Mouse (Mus musculus): Measurements from ENCODE around the gene Sgca. TPM values are rescaled to one million over a fixed set of nuclear protein-coding genes. Genes with fewer than 3 reads are reported as not detected.
"Not testable (repeated sequence)": the region's sequence is repeated elsewhere in the genome, so short reads cannot be mapped to it uniquely, and the experiment has no call there.

The Sgca gene
- not detected in 2 replicates for total RNA-seq (2017)

DNA sequence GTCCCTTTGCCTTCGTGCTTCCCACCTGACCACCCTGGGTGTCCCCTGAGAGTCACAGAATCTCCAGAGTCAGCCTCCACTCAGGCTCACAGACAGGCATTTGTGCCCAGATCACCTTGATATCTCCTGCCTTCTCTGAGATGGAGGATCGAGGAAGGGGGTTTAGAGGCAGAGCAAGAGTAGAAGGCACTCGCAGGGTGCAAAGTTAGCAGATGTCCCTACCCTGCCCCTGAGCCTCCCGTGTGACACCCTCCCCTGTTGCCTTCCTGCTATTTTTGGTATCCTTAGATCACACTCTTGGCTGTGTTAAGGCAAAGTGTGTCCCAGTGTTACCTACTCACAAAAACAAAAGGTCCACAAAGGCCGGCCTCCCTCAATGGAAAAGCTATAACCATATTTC, at the start of gene Sgca:
TSS of gene Sgca (minus strand) at position 129 of the 400 bp plus-strand sequence.
- no peak for ATAC-seq (replicated peaks; ENCODE audit: low read depth, poor library complexity, severe bottlenecking)

DNA sequence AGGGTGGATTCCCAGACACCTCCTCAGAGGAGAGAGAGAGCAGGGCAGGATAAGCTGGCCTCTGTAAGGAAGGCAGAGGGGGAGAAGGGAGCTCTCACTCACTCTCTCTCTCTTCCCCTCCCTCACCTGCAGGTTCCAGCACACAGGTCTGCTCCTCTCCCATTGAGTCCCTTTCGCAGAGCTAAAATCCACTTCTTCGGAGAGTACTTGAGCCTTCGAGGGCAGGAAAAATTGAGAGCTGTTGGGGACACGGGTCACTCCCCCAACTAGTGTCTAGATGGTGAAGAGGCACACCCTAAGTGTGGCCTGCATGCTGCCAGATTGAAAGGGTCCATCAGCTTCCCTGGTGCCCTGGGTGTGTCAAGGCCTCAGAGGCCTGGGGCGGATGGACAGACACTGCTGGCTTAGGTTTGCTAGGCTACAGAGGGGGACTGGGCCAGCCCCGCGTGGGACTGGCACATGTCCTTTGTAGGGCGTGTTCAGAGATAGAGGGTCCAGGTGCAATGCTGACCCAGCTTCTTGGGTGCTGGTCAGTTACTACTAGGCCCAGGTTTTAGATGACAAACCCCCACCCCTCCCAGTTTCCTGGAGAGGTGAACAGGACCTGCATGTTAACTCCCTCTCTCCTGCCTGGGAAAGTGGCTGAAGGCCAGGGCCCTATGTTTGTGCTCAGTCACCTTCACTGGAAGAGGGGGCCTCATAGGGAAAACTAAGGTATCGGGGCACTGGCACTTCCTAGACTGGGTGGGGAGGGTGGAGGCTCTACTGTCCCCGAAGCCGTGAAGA, 49.3 kb upstream of the Sgca start:
- ATAC-seq (replicated peaks; ENCODE audit: low read depth, poor library complexity, severe bottlenecking), result no peak

DNA sequence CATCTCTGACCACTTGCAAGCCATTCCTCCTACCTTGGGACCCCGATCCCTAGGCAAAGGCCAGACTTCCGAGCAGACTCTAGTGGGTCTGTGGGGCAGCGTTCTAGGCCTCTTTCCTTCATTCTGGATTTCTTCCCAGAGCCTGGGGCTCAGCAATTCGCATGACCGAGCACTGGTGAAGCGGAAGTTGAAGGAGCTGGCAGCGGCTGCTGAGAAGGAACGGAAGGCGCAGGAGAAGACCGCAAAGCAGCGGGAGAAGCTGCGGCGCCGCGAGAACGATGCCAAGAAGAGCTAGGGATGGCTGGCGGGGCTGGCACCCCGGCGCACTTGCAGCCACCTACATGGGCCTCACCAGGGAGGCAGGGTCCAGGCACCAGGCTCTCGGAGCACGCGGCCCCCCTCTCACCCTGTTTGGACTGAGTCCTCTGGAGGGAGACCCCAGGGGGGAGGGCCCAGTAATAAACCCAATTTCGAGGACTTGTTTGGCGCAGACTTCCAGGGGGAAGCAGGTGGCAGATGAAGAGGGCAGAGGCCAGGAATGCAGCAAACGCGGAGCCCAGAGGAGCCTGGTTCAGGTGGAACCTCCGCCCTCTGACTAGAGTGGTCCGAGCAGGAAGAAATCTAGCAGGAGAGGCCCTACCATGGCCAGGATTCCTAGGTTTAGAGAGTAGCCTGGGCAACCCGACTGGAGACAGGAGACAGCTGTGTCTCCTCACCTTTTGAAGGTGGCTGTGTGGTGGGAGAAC, 48.5 kb upstream of the Sgca start:
- no peak for ATAC-seq (replicated peaks; ENCODE audit: low read depth, poor library complexity, severe bottlenecking)

DNA sequence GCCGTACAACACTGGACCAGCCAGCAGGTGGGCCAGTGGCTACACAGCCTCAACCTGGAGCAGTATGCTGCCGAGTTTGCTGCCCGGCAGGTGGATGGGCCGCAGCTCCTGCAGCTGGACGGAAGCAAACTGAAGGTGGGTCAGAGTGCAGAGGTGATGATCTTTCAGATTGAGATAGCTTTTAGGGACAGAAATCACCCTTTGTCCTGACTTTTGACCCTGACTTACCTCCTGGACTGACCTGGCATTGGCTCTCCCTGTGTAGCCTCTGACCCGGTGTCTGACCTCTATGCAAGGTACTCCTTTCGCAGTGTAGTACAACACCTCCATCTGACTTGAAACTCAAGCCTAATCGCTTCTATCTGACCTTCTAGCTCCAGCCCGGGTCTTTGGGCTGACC, 47.4 kb upstream of the Sgca start:
- no peak for ATAC-seq (replicated peaks; ENCODE audit: low read depth, poor library complexity, severe bottlenecking)

DNA sequence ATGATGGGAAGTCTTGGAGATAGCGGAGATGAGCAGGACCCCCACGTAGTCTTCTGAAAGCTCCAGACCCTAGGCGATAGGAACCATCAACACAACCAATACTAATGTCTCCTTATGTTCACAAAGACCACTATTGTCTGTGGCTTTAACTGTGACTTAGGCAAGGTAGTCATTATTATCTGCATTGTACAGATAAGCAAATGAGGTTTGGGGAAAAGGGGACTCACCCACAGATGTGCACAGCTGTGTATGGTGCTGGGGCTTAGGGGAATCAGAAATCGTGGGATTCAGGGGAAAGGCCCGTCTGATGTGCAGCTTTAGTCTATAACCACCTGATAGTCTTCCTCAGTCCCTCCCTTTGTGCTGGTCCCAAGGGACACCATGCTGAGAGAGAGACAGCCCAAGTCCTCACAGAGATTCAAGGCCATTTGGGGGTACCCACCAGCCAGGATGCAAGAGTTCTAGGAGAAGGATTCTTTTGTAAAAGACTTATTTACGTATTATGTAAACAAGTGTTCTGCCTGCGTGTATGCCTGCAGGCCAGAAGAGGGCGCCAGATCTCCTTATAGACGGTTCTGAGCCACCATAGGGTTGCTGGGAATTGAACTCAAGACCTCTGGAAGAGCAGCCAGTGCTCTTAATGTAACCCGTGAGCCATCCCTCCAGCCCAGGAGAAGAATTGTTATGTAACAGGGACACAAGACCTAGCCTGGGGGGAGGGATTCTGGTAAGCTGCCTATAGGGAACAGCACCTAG, 46.3 kb upstream of the Sgca start:
- ATAC-seq (replicated peaks; ENCODE audit: low read depth, poor library complexity, severe bottlenecking), result no peak

DNA sequence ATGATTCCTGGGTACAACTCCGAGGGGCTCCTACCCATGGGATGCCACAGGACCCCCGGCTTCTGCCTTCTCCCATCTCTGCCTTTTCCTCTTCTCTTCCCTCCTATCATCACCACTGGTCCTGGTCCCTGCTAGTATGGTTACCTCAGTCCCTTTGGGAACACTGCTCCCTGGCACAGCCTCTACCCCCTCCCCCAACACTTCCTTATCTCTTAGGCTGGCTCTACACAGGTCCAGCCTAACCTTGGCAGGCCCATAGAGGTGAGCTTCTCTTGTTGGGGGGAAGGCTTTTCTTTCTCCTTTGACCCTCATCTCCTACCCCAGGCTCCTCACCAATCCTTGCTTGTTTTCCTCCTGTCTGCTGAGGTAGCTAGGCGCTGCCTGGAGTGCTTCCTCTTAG, 39.4 kb upstream of the Sgca start:
- no peak for ATAC-seq (replicated peaks; ENCODE audit: low read depth, poor library complexity, severe bottlenecking)

DNA sequence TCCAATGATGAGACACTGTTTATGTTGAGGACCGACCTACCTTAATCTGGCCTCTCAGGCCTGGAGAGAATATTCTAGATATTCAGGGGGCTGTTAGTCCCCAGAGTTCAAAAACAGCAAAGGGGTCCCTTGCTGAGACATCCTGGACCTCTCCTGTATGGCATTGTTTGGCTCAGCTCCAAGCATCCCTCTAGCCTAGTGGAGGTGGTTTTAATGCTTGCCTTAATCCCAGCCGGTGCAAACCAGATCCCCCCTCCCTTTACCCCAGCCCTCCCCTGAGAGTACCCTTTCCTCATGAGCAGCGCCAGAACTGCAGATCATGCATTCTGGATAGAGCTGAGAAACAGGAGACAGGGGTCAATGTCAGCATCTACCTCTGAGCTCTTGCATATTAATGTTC, 36.4 kb upstream of the Sgca start:
- no peak for ATAC-seq (replicated peaks; ENCODE audit: low read depth, poor library complexity, severe bottlenecking)

DNA sequence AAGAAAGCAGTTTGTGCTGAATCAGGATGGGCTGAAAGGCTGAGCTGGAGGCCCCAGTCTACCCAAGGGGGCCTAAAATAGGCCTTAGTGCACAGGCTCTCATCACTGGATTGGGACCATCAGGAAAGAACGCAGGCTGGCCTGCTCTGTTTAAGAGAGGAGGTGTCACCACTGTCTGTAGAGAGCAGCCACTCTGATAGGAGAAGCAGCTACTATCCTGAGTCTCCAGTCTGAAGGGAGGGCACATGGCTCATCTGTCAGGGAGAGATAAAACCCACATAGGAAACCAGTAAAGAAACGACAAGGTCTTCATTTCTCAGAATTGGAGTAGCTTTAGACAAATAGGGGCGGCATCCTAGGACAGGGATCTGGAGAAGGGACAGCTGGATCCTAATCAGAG, 35.9 kb upstream of the Sgca start:
- ATAC-seq (replicated peaks; ENCODE audit: low read depth, poor library complexity, severe bottlenecking), result peak; percentile 85

DNA sequence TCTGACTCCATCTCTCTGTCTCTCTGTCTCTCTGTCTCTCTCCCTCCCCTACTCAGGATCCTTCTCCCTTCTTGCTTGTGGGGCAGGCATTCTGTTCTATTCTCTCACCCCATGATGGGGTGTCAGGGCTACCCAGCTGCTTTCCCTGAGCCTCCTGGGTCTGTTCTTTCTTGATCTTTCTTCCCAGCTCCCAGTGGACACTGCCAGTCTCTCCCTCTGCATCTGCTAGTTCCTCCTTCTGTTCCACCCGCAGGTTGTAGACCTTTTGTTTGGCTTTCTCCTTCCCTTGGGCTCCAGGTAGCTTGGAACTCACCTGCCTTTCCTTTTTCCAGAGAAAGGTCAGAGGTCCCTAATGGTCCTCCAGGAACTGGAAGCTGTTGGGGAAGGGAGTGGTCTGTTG, 35.3 kb upstream of the Sgca start:
- no peak for ATAC-seq (replicated peaks; ENCODE audit: low read depth, poor library complexity, severe bottlenecking)

DNA sequence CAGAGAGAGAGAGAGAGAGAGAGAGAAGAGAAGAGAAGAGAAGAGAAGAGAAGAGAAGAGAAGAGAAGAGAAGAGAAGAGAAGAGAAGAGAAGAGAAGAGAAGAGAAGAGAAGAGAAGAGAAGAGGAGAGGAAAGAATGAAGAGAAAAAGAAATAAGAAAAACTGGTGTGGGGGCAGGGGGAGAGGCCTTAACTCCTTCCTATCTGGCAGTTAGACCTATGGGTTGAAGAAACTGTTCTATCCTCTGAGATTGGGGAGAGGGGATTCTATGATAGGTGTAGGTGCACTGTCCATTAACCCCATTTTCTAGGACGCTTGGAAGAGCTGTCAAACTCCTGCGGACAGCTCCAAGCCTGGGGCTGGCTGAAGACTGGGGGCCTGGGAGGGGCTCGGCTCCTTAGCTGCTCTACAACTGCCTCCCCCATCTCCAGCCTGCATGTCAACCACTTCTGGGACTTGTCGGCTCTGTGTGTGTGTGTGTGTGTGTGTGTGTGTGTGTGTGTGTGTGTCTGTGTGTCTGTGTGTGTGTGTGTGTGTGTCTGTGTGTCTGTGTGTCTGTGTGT, 34.8 kb upstream of the Sgca start:
- ATAC-seq (replicated peaks; ENCODE audit: low read depth, poor library complexity, severe bottlenecking), result not testable (repeated sequence)

DNA sequence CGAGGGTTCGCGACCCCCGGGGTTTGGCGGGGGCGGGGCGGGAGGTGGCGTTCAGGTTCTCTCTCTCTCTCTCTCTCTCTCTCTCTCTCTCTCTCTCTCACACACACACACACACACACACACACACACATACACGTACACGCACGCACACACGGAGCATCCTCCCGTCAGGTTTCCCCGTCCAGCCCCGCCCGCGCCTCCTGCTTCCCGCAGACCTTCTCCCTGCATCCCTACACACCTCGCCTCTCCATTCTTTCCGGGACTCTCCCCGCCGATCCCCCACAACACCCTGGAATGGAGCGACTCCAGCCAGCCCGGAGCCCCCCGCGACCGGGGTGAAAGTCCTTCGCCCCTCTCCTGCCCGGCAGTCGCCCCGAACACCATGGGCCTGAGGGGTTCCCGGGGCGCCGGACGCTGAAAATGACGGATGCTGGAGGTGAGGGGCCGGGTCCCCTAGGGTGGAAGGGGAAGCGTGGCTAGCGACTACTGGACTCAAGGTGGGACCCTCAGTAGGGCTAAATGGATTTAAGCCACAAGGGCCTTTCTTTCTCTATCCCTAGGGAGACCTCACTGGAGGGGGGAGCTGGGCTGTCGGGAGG, 34.1 kb upstream of the Sgca start:
- ATAC-seq (replicated peaks; ENCODE audit: low read depth, poor library complexity, severe bottlenecking), result no peak

DNA sequence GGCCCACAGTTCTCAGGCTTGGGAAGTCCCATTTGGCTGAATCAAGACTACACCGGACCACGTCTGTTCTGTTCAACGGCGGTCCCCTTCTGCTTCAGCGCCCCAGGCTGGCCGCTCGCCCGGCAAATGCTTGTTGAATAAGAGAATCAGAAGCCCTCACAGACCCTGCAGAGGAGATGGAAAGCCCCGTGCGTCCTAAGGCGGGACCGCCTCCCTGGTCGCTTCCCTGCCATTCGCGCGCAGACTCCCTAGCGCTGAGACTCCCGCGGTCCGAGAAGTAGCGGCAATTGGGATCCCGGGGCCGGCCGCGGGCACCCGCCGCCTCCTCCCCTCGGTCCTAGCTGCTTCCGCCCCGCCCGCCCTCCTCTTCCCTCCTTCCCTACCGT, 33.5 kb upstream of the Sgca start, which contains the start of gene Samd14:
TSS of gene Samd14 (plus strand) at position 251 of the 386 bp plus-strand sequence.
- ATAC-seq (replicated peaks; ENCODE audit: low read depth, poor library complexity, severe bottlenecking), result peak; percentile 28

DNA sequence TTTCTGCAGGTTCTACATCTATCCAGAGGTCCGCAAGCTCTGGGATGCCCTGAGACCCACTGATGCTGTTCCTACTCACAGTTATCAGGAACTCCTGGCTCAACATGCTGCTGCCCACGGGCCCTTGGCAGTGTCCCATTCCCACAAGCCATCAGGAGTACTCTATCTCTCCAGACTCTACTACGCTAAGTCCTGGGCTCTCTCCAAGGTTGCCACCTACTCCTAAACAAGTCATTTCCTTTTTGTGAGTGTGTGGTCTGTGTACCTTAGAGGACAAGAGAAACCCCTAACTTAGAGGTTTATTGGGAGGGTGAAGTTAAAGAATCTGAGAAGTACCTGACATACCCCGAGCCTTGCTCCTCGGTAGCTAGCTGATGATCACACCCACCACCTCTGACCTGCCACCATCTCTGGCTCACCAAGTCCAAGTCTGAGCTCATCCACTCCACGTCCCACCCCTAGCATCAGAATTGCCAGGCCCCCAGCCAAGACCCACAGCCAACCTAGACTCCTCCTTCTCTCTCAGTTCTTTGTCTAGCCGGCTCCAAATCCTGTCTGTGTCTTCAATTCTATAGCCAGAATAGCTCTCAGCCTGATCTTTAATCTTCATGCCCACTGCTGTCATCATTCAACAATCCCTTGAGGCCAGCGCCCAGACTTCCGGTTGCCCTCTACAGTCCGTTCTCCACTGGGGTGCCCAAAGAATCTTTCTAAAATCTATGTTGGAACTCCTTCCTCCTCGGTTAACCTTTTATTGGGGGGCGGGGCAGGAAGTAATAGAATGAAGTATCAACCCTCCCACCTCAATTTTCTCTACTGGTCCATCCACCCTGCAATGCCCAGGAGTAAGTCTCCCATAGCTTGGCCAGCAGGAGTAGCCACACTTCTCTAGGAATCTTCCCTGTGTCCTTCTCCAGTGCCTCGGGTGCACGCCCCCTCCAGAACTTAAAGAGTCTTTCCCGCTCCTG, 32.8 kb upstream of the Sgca start:
- ATAC-seq (replicated peaks; ENCODE audit: low read depth, poor library complexity, severe bottlenecking), result 0 out of 2 replicates have a peak, but pooled peaks have one; percentile 1

DNA sequence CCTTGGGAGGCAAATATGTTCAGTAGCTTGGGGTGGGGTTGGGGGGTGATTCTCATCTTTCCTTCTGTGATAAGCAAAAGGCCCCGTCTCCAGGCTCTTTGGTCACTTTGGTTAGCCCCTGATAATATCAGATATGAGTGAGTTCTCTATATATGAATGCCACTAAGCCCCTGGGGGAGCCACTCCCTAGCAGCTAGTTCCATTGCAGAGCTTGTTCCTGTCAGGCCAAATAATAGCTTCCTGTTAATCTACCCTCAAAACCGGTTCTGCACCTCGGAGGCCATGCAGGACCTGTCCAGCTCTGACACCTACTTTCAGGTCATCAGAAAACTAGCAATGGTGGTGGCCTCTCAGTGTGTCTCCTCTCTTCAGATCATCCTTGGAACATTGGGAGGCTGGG, 31.3 kb upstream of the Sgca start:
- ATAC-seq (replicated peaks; ENCODE audit: low read depth, poor library complexity, severe bottlenecking), result no peak

DNA sequence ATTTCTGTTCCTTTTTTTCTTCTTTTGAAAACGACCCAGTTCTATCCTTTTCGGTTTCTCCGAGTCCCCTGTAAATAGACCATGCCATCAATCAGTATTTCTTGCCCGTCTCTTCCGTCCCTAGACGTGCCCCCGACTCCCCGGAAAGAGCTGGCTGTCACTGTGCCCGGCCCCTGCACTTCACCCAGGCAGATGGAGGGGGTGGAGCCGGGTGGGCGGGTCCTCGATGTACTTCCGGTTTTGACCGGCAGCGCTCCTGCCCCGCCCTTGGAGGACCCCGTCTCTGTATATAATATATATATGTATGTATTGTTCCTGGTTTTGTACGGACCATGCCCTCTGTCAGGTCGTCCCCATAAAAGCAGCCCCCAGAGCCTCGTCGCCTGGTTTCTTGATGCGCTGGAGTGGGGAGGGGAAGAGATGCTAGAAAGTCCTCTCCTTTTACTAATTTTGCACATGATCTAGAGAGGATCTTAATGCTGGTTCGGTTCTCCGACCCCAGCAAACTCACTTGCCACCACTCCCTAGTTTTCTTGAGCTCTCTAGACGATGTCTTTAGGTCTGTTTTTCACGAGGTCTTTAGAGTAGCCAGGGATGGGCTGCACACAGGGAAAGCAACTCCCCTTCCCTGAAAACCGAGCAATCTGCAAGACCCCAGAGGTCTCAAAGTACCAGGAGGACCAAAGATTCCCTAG, 30.5 kb upstream of the Sgca start:
- peak; percentile 48 for ATAC-seq (replicated peaks; ENCODE audit: low read depth, poor library complexity, severe bottlenecking)

DNA sequence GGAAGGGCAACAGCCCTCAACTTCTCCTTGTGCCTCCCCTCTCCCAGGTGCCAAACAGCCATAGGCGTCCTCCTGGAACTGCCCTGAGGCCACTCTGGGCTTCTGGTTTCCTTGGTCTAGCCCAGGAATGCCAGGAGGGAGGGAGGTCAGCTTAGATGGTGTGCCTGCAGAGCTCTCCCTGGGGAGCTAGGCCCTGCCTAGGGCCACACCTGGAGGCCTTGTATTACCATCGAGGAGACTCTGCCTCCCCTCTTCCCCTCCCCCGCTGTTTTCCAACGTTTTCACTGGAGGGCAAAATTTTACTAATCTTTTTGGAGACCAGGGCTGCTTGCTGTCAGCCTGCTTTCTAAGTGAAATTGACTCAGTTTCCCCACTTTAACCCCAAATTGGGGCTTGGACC, 29.9 kb upstream of the Sgca start:
- no peak for ATAC-seq (replicated peaks; ENCODE audit: low read depth, poor library complexity, severe bottlenecking)

DNA sequence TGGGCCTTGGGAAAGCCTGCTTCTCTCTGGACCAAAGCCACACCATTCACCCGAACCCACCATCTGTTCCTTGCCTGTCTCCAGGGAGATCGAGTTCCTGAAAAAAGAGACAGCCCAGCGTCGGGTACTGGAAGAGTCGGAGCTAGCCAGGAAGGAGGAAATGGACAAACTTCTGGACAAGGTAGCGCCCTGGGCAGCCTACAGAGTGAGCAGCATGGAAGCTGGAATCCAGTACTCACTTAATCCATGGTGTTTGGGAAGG, 28.7 kb upstream of the Sgca start:
- no peak for ATAC-seq (replicated peaks; ENCODE audit: low read depth, poor library complexity, severe bottlenecking)

DNA sequence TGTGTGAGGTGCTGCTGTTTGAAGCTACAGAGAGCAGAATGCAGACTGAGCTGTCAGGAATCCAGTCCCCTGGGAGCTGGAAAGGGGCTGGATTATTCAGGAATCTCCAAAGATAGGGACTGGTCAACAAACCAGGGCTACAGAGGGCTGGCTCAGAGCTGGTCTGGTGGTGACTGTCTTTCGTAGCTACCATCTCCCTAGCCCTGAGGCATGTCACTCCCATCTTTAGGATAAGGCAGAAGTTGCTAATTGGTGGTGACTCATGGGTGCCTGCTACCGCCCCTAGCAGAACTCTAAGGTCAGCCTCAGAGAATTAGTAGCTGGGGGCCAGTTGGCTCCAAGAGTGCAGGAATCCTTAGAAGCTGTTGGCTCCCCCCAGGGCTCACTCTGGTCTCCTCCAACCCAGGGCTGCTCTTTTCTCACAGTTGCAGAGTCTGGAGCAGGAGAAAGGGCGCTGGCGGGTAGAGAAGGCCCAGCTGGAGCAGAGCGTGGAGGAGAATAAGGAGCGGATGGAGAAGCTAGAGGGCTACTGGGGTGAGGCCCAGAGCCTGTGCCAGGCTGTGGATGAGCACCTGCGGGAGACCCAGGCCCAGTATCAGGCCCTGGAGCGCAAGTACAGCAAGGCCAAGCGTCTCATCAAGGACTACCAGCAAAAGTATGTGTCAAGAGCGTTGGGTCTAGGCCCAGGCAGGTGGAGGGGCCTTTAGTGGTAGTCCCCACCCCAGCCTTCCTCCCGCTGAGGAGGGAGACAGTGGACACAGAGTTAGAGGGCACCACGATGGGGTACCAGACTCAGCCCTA, 28.2 kb upstream of the Sgca start:
- ATAC-seq (replicated peaks; ENCODE audit: low read depth, poor library complexity, severe bottlenecking), result no peak
